Mouse (Mus musculus): ENCODE results near the gene Pak3.

DNA sequence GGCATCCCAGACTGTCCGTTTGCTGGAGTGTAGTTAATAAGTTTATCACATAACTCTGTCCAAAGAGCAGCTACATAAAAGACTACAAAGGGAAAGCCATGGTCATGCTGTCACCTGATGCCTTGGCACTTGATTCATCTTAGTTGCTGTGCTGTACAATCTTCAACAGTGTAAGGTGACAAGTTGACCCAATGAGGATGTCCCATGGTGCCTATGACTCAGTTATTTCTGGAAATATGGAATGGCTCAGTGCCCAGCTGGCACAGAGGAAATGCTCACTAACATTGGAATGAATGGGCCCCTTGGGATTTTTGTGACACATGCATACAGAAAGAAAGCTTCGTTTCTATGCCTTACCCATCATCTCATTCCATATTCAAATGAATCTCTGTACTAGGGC is 55.3 kb downstream of the Pak3 start:
- TF ChIP-seq HCFC1 (IDR thresholded peaks at IDR 0.05; ENCODE audit: low read depth, low read length): no peak
- no peak for TF ChIP-seq POLR2A (IDR thresholded peaks at IDR 0.05; ENCODE audit: control insufficient read depth in 1 of 2, insufficient read depth in 1 of 2, low read depth in 1 of 2, low read length in 2 of 2, poor library complexity in 1 of 2)
- TF ChIP-seq USF1 (IDR thresholded peaks at IDR 0.05; ENCODE audit: low read depth, low read length): no peak
- TF ChIP-seq MAFK (IDR thresholded peaks at IDR 0.05; ENCODE audit: borderline replicate concordance, low read depth, low read length): no peak
- TF ChIP-seq ZNF384 (IDR thresholded peaks at IDR 0.05; ENCODE audit: low read depth, low read length): no peak
- TF ChIP-seq MEF2A (IDR thresholded peaks at IDR 0.05; ENCODE audit: extremely low read depth, insufficient replicate concordance, low read depth, low read length, poor library complexity, severe bottlenecking): no peak
- TF ChIP-seq MAZ (IDR thresholded peaks at IDR 0.05; ENCODE audit: low read depth, low read length): no peak
- TF ChIP-seq POLR2AphosphoS2 (IDR thresholded peaks at IDR 0.05; ENCODE audit: low read length): no peak
- no peak for TF ChIP-seq TBP (IDR thresholded peaks at IDR 0.05; ENCODE audit: low read depth, low read length)
- no peak for TF ChIP-seq CTCF (IDR thresholded peaks at IDR 0.05 in 2 of 3, conservative IDR thresholded peaks at IDR 0.05 in 1 of 3; ENCODE audit: control insufficient read depth in 1 of 3, insufficient read depth in 1 of 3, low read depth in 2 of 3, low read length in 3 of 3, poor library complexity in 1 of 3, severe bottlenecking in 1 of 3)
- TF ChIP-seq JUND (IDR thresholded peaks at IDR 0.05; ENCODE audit: low read depth, low read length): no peak
- no peak for TF ChIP-seq GATA1 (IDR thresholded peaks at IDR 0.05; ENCODE audit: low read depth, low read length)
- TF ChIP-seq CHD2 (IDR thresholded peaks at IDR 0.05; ENCODE audit: low read length): no peak
- no peak for TF ChIP-seq ELF1 (IDR thresholded peaks at IDR 0.05; ENCODE audit: low read depth, low read length)

Data from MEL (cell line).